Mouse (Mus musculus): ENCODE measurements around the gene Fmo6. TPM values are rescaled to one million over a fixed set of nuclear protein-coding genes. Genes with fewer than 3 reads are reported as not detected.

Gene Fmo6
- polyA plus RNA-seq, 1 experiment from 2014 or later = not detected

DNA sequence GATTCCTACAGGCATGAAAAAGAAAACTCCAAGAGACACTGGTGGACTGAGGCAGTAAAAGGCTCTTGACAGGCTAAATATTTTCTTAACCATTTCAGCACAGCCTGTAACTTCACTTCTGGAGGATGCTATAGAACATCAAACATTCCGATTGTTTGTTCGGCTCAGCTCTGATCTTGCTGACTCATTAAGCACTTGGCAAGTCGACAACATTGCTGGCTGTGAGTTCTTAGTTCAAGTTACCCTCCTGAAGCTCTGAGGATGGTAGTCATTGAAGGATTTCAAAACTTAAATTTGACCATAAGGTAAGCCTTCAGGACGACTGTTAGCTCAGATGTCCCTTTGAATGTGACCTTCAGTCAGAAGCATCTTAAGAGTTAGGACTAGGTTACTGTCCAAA is 69.9 kb downstream of the Fmo6 start:
- ATAC-seq = no peak
- Histone ChIP-seq H3K9ac (replicated peaks; ENCODE audit: low read depth, low read length) (no peak overlapping the region), H3K4me1 (replicated peaks; ENCODE audit: control insufficient read depth, insufficient read depth, low read length) (no peaks in the 10 kb centered on the region), H3K9me3 (ENCODE audit: control insufficient read depth, low read length) (no peaks in the 10 kb centered on the region), H3K27me3 (replicated peaks; ENCODE audit: control insufficient read depth, insufficient read depth, low read length) (no peaks in the 10 kb centered on the region), H3K4me3 (replicated peaks; ENCODE audit: low read length) (no peak overlapping the region), H3K4me2 (ENCODE audit: low read length) (no peak overlapping the region), H3K36me3 (ENCODE audit: control insufficient read depth, insufficient read depth) (no peaks in the 10 kb centered on the region), H3K27ac (ENCODE audit: low read length) (no peak overlapping the region)
- WGBS = 82% methylated on average over 4 of the region's 4 CpGs

Other genes with a start within 250 kb of the Fmo6 start
- gene Prrc2c, start 197.0 kb downstream of the Fmo6 start, polyA plus RNA-seq (2015; fragmentation: Nextera tagmentation; extraction: Ambion mirVana) = 123 and 134 TPM in 2 replicates
- gene Fmo4, start 123.5 kb downstream of the Fmo6 start, polyA plus RNA-seq (2015; fragmentation: Nextera tagmentation; extraction: Ambion mirVana) = 0.13 and 0.31 TPM in 2 replicates
- 22.5 and 29.2 TPM in 2 replicates for gene Fmo1, start 70.9 kb downstream of the Fmo6 start, polyA plus RNA-seq (2015; fragmentation: Nextera tagmentation; extraction: Ambion mirVana)
- 0.17 TPM in 1 of 2 replicates, not detected in the other for gene Fmo2, start 38.8 kb downstream of the Fmo6 start, polyA plus RNA-seq (2015; fragmentation: Nextera tagmentation; extraction: Ambion mirVana)
- not detected in 2 replicates for gene Fmo3, start 47.0 kb upstream of the Fmo6 start, polyA plus RNA-seq (2015; fragmentation: Nextera tagmentation; extraction: Ambion mirVana)
- not detected in 2 replicates for gene Mroh9, start 148.2 kb upstream of the Fmo6 start, polyA plus RNA-seq (2015; fragmentation: Nextera tagmentation; extraction: Ambion mirVana)

Data from forebrain, embryonic 16.5 days (tissue).